Mouse (Mus musculus): ENCODE results near the gene Serpina1e. TPM values are rescaled to one million over a fixed set of nuclear protein-coding genes. Genes with fewer than 3 reads are reported as not detected.

Serpina1e gene
- polyA plus RNA-seq, 1 experiment: 3.5 TPM

DNA sequence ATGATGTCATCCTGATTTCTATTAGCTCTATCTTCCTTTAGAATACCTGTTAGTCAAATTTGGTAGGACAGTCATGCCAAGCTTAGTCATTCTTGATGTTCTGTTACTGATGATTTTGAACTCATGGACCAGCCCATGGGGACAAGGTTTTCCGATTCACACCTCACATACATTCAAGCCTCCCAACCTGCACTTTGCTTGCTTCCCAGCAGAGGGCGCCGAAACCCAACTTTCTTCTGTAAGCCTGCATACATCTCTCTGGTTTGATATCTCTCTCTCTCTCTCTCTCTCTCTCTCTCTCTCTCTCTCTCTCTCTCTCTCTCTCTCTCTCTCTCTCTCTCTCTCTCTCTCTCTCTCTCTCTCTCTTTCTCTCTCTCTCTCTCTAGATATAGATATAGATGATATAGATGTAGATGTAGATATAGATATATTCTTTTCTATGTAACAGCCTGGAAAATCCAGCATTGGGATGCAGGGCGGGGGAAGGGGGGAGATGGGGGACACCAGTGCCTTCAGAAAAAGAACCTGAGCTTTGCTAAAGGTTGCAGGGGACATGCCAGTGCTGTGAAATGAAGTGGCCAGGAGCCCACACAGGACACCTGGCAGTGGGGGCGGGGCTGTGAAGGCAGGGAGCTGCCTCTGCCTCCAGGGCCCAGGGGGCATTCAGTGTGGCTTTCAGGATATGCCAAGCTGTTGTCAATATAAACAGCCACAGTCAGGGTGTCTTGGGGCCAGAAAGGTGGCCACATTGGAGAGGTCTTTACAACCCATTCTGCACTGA, 36.7 kb upstream of the Serpina1e start:
- DNase-seq: peak; percentile 70
- 37% methylated on average over 5 of the region's 5 CpGs for WGBS
- Histone ChIP-seq H3K27me3 (replicated peaks; ENCODE audit: control insufficient read depth, insufficient read depth, low read length) (no peaks in the 10 kb centered on the region), H3K36me3 (ENCODE audit: control insufficient read depth, insufficient read depth, low read length) (no peaks in the 10 kb centered on the region), H3K4me3 (ENCODE audit: insufficient read depth, low read depth, low read length) (no peak overlapping the region), H3K27ac (ENCODE audit: insufficient read depth, low read depth, low read length) (no peak overlapping the region), H3K4me1 (ENCODE audit: control insufficient read depth, insufficient read depth, low read length) (no peaks in the 10 kb centered on the region)
- peak; percentile 84 for TF ChIP-seq CTCF (conservative IDR thresholded peaks at IDR 0.05; ENCODE audit: insufficient read depth, insufficient read length, low read depth, low read length)
- no peak for TF ChIP-seq POLR2A (IDR thresholded peaks at IDR 0.05; ENCODE audit: low read depth, low read length)

DNA sequence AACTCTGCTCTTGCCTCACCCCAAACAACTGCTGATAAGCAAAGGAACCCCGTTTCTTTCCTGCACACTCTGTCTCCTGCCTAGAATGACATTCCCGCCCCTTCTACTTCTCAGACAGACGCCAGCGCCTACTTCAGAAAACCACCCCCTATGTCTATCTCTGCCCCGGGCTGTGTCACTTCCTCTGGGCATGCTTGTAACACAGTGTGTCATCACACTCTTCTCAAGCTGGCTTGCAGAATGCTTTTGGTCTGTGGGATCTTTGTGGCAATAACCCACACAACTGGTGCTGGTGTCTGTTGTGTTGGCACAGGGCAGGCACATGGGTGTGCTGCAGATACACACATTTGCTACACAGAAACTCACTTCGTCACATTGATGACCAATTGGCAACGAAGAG, 34.2 kb upstream of the Serpina1e start:
- Histone ChIP-seq H3K4me1 (ENCODE audit: control insufficient read depth, insufficient read depth, low read length) (no peaks in the 10 kb centered on the region), H3K4me3 (ENCODE audit: insufficient read depth, low read depth, low read length) (no peak overlapping the region), H3K27me3 (replicated peaks; ENCODE audit: control insufficient read depth, insufficient read depth, low read length) (no peaks in the 10 kb centered on the region), H3K36me3 (ENCODE audit: control insufficient read depth, insufficient read depth, low read length) (no peaks in the 10 kb centered on the region), H3K27ac (ENCODE audit: insufficient read depth, low read depth, low read length) (no peak overlapping the region)
- no peak for DNase-seq
- no peak for TF ChIP-seq POLR2A (IDR thresholded peaks at IDR 0.05; ENCODE audit: low read depth, low read length)
- no peak for TF ChIP-seq CTCF (conservative IDR thresholded peaks at IDR 0.05; ENCODE audit: insufficient read depth, insufficient read length, low read depth, low read length)
- WGBS: 70% methylated on average over 7 of the region's 7 CpGs

- Histone ChIP-seq H3K4me1 (ENCODE audit: control insufficient read depth, insufficient read depth, low read length) (no peaks in the 10 kb centered on the region), H3K27ac (ENCODE audit: insufficient read depth, low read depth, low read length) (no peak within 1 kb of the TSS), H3K27me3 (replicated peaks; ENCODE audit: control insufficient read depth, insufficient read depth, low read length) (no peaks in the 10 kb centered on the region), H3K36me3 (ENCODE audit: control insufficient read depth, insufficient read depth, low read length) (no peaks in the 10 kb centered on the region), H3K4me3 (ENCODE audit: insufficient read depth, low read depth, low read length) (no peak within 1 kb of the TSS)
- WGBS: 88% methylated on average over 6 of the region's 6 CpGs
- TF ChIP-seq CTCF (conservative IDR thresholded peaks at IDR 0.05; ENCODE audit: insufficient read depth, insufficient read length, low read depth, low read length) (no peak), POLR2A (IDR thresholded peaks at IDR 0.05; ENCODE audit: low read depth, low read length) (no peak)
- no peak for DNase-seq
Observed at GRCm38 (mm10) chr12:103989857-103990256, 31.1 kb upstream of the Serpina1e start, which contains the start of gene Serpina11. Gene Serpina11, minus strand, starts transcription at chr12:103989957.

- no peak overlapping the region for H3K27ac ChIP-seq (ENCODE audit: insufficient read depth, low read depth, low read length)
- H3K27me3 ChIP-seq (replicated peaks; ENCODE audit: control insufficient read depth, insufficient read depth, low read length): no peaks in the 10 kb centered on the region
- no peak overlapping the region for H3K4me3 ChIP-seq (ENCODE audit: insufficient read depth, low read depth, low read length)
- no peaks in the 10 kb centered on the region for H3K4me1 ChIP-seq (ENCODE audit: control insufficient read depth, insufficient read depth, low read length)
- H3K36me3 ChIP-seq (ENCODE audit: control insufficient read depth, insufficient read depth, low read length): no peaks in the 10 kb centered on the region
- 44% methylated on average over 2 of the region's 2 CpGs for WGBS
- DNase-seq: no peak
- no peak for TF ChIP-seq CTCF (conservative IDR thresholded peaks at IDR 0.05; ENCODE audit: insufficient read depth, insufficient read length, low read depth, low read length)
Observed at GRCm38 (mm10) chr12:103989514-103989767, 30.7 kb upstream of the Serpina1e start.

DNA sequence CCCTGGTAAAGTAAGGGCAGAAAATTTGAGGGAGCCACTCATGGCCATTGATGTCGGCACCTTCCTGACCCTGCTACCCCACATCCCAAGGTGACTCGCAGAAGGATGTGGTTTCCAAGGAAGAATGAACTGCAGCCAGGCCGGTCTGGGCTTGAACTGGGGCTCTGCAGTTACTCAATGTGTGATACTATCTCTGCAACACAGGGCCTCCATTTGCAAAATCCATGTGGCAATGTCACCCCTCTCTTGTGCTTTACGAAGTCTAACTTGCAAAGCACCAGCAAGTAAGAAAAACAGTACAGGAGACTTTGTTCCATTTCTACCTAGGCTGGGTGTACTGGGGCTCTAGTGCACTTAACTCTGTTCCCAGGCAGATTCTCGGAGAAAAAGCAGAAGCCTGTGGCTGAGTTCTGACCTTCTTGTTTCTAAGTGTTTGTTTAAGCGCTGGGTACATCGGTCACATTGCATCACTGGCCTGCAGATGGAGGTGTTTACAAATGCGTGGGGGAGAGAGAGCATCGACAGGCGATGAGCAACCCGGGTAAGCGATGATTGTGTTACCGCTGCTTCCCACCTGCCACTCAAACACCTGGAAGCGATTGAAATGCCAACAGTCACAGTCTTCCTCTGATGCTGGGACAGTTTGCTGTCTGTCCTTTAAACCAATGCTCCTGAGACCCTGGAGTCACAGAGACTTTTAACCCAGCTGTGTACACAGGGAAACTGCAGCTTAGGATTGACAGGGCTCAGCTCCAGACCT, 30.2 kb upstream of the Serpina1e start:
- no peak overlapping the region for H3K27ac ChIP-seq (ENCODE audit: insufficient read depth, low read depth, low read length)
- 44% methylated on average over 14 of the region's 14 CpGs for WGBS

DNA sequence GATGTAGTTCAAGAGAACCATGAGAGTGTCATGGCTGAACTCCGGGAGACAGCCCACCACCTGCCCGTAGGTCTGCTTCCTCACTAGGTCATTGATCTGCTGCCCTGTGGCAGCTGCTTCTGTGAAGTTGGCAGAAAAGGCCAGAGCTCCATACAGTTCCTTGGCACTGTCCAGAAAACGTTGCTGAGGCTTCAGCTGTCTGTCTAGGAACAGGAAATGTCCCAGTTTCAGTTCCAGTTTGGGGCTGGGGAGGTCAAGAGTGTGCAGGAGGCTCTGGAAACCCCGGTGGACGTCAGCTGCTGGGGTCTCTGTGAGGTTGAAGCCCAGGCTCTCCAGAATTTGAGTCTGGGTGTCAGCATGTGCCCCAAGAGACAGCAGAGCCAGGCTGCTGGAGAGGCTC, 27.1 kb upstream of the Serpina1e start:
- no peak for DNase-seq
- no peaks in the 10 kb centered on the region for H3K27me3 ChIP-seq (replicated peaks; ENCODE audit: control insufficient read depth, insufficient read depth, low read length)
- TF ChIP-seq CTCF (conservative IDR thresholded peaks at IDR 0.05; ENCODE audit: insufficient read depth, insufficient read length, low read depth, low read length) (no peak), POLR2A (IDR thresholded peaks at IDR 0.05; ENCODE audit: low read depth, low read length) (no peak)
- H3K4me1 ChIP-seq (ENCODE audit: control insufficient read depth, insufficient read depth, low read length): no peaks in the 10 kb centered on the region
- H3K27ac ChIP-seq (ENCODE audit: insufficient read depth, low read depth, low read length): no peak overlapping the region
- no peaks in the 10 kb centered on the region for H3K36me3 ChIP-seq (ENCODE audit: control insufficient read depth, insufficient read depth, low read length)
- WGBS: 53% methylated on average over 5 of the region's 5 CpGs
- no peak overlapping the region for H3K4me3 ChIP-seq (ENCODE audit: insufficient read depth, low read depth, low read length)

More for the DNA sequence above, 30.2 kb upstream of the Serpina1e start:
- H3K36me3 ChIP-seq (ENCODE audit: control insufficient read depth, insufficient read depth, low read length): no peaks in the 10 kb centered on the region
- peak; percentile 40 for DNase-seq
- TF ChIP-seq CTCF (conservative IDR thresholded peaks at IDR 0.05; ENCODE audit: insufficient read depth, insufficient read length, low read depth, low read length): no peak; the same call in 1 of the 2 replicates
- TF ChIP-seq POLR2A (IDR thresholded peaks at IDR 0.05; ENCODE audit: low read depth, low read length): no peak
- no peaks in the 10 kb centered on the region for H3K27me3 ChIP-seq (replicated peaks; ENCODE audit: control insufficient read depth, insufficient read depth, low read length)
- H3K4me1 ChIP-seq (ENCODE audit: control insufficient read depth, insufficient read depth, low read length): no peaks in the 10 kb centered on the region
- no peak overlapping the region for H3K4me3 ChIP-seq (ENCODE audit: insufficient read depth, low read depth, low read length)

DNA sequence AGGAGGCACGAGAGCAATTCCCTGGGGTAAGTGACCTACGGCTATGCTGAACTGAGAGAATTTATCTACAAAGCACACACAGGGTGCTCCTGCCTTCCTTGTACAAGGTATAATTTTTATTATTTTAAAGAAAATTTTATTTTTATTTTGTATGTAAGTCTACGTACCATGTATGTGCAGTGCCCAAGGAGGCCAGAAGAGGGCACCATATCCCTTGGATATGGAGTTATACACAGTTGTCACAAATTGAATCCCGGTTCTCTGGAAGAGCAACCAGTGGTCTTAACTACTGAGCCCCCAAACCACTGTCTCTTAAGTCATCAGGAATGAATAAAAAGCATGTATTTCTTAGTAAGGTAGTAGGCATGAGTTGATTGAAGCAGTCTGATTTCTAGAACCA, 26.2 kb upstream of the Serpina1e start:
- Histone ChIP-seq H3K4me1 (ENCODE audit: control insufficient read depth, insufficient read depth, low read length) (no peaks in the 10 kb centered on the region), H3K27ac (ENCODE audit: insufficient read depth, low read depth, low read length) (no peak overlapping the region), H3K27me3 (replicated peaks; ENCODE audit: control insufficient read depth, insufficient read depth, low read length) (no peaks in the 10 kb centered on the region), H3K36me3 (ENCODE audit: control insufficient read depth, insufficient read depth, low read length) (no peaks in the 10 kb centered on the region), H3K4me3 (ENCODE audit: insufficient read depth, low read depth, low read length) (no peak overlapping the region)
- TF ChIP-seq POLR2A (IDR thresholded peaks at IDR 0.05; ENCODE audit: low read depth, low read length) (no peak), CTCF (conservative IDR thresholded peaks at IDR 0.05; ENCODE audit: insufficient read depth, insufficient read length, low read depth, low read length) (peak; percentile 31; the same call in 1 of the 2 replicates)
- peak; percentile 45 for DNase-seq
- WGBS: 53% methylated on average over 4 of the region's 4 CpGs

Data from kidney, adult 2 months (tissue).